Mouse (Mus musculus): ENCODE data around the gene Ptbp1. TPM values are rescaled to one million over a fixed set of nuclear protein-coding genes. Genes with fewer than 3 reads are reported as not detected.
A peak's percentile ranks its signal among the peaks of the same experiment; 100 is the strongest.

The Ptbp1 gene
- polyA plus RNA-seq, 1 experiment from 2014 or later = 373 TPM

- H3K4me3 ChIP-seq (replicated peaks) = peak overlapping the region; percentile 74
- H3K9ac ChIP-seq (replicated peaks) = peak overlapping the region; percentile 94
- peak overlapping the region; percentile 67 for H3K4me2 ChIP-seq
- no peak for ATAC-seq (ENCODE audit: insufficient number of reproducible peaks, insufficient read depth, low FRiP score, low TSS enrichment, low read depth)
- H3K36me3 ChIP-seq = peaks cover 35% of the 10 kb centered on the region
- no peaks in the 10 kb centered on the region for H3K27me3 ChIP-seq
- no peak overlapping the region for H3K27ac ChIP-seq
- peaks cover 25% of the 10 kb centered on the region for H3K4me1 ChIP-seq (replicated peaks)
- 44% methylated on average over 3 of the region's 3 CpGs for WGBS
- no peaks in the 10 kb centered on the region for H3K9me3 ChIP-seq
These were observed 18.6 kb downstream of the Ptbp1 start for GRCm38 (mm10) chr10:79872862-79873261.

GRCm38 (mm10) chr10:79873313-79873712 is 19.1 kb downstream of the Ptbp1 start:
- H3K36me3 ChIP-seq = peaks cover 33% of the 10 kb centered on the region
- 11% methylated on average over 6 of the region's 6 CpGs for WGBS
- ATAC-seq (ENCODE audit: insufficient number of reproducible peaks, insufficient read depth, low FRiP score, low TSS enrichment, low read depth) = no peak
- peaks cover 25% of the 10 kb centered on the region for H3K4me1 ChIP-seq (replicated peaks)
- no peaks in the 10 kb centered on the region for H3K27me3 ChIP-seq
- H3K4me3 ChIP-seq (replicated peaks) = peak overlapping the region; percentile 74
- peak overlapping the region; percentile 90; the same call in 1 of the 2 replicates for H3K27ac ChIP-seq
- H3K9ac ChIP-seq (replicated peaks) = peak overlapping the region; percentile 94
- peak overlapping the region; percentile 67 for H3K4me2 ChIP-seq
- H3K9me3 ChIP-seq = no peaks in the 10 kb centered on the region

DNA sequence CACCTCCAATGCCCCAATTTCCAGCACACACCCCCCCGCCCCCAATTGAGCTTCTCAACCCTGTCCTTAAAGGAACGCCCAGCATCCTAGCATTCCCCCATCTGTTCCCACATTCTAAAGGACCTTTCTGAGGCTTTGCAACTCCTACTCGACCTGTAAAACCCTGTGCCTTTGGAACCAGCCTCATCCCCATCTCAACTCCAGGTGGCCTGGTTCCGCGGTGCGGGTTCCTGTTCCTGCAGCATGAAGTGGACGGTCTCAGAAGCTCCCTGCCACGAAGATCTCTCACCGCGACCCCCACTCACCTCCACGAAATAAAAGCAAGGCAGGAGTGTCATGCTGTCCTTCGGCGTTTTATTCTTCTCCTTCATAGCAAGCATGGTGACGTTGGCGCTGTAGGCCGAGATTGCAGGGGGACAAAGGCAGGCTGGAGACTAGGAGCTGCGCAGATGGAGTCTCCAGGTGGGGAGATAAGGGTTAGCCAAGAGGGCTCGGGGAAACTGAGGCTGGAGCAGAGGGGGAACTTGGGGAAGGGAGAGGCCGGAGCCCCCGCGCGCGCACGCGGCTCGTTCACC is 19.6 kb downstream of the Ptbp1 start:
- Histone ChIP-seq H3K27me3 (no peaks in the 10 kb centered on the region), H3K4me1 (replicated peaks) (peaks cover 25% of the 10 kb centered on the region), H3K9me3 (no peaks in the 10 kb centered on the region), H3K9ac (replicated peaks) (peak overlapping the region; percentile 94), H3K36me3 (peaks cover 30% of the 10 kb centered on the region), H3K4me3 (replicated peaks) (peak overlapping the region; percentile 74), H3K27ac (peak overlapping the region; percentile 90), H3K4me2 (peak overlapping the region; percentile 67)
- no peak for ATAC-seq (ENCODE audit: insufficient number of reproducible peaks, insufficient read depth, low FRiP score, low TSS enrichment, low read depth)
- WGBS = 2% methylated on average over 26 of the region's 26 CpGs

- Histone ChIP-seq H3K4me3 (replicated peaks) (peak within 1 kb of the TSS; percentile 74), H3K9me3 (no peaks in the 10 kb centered on the region), H3K27ac (peak within 1 kb of the TSS; percentile 90), H3K9ac (replicated peaks) (peak within 1 kb of the TSS; percentile 94), H3K4me2 (peak within 1 kb of the TSS; percentile 67), H3K27me3 (no peaks in the 10 kb centered on the region), H3K4me1 (replicated peaks) (peaks cover 25% of the 10 kb centered on the region), H3K36me3 (peaks cover 25% of the 10 kb centered on the region)
- under 1% methylated on average over 47 of the region's 57 CpGs for WGBS
- peak; percentile 82 for ATAC-seq (ENCODE audit: insufficient number of reproducible peaks, insufficient read depth, low FRiP score, low TSS enrichment, low read depth)
These were observed 20.1 kb downstream of the Ptbp1 start, which contains the start of the genes Prtn3 and Plppr3 for GRCm38 (mm10) chr10:79874290-79874862. TSS of gene Prtn3 (plus strand) at chr10:79874476. TSS of gene Plppr3 (minus strand) at chr10:79874634.

DNA sequence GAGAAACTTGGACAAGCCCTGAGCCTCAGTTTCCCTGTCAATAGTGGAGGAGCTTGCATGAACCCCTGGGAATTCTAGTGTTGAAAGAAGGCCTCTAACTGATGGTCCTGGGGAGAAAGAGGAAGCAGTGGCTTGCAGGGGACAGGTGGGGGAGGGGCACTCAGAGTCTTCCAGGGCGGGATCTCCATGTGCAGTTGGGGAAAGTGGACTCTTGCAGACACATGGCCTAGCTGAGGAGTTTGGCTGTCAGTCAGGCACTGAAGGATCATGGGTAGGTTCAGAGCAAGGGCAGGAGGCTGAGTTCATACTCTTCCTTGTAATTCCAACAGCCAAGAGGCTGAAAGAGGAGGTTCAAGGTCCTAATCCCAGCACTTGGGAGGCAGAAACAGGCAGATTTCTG is 22.9 kb downstream of the Ptbp1 start:
- Histone ChIP-seq H3K9me3 (no peaks in the 10 kb centered on the region), H3K9ac (replicated peaks) (no peak overlapping the region), H3K27me3 (peaks cover 18% of the 10 kb centered on the region), H3K4me1 (replicated peaks) (peaks cover 40% of the 10 kb centered on the region), H3K36me3 (no peaks in the 10 kb centered on the region; the same call in 1 of the 2 replicates), H3K4me3 (replicated peaks) (no peak overlapping the region), H3K27ac (no peak overlapping the region), H3K4me2 (no peak overlapping the region)
- WGBS = 47% methylated on average over 1 of the region's 1 CpGs
- no peak for ATAC-seq (ENCODE audit: insufficient number of reproducible peaks, insufficient read depth, low FRiP score, low TSS enrichment, low read depth)

DNA sequence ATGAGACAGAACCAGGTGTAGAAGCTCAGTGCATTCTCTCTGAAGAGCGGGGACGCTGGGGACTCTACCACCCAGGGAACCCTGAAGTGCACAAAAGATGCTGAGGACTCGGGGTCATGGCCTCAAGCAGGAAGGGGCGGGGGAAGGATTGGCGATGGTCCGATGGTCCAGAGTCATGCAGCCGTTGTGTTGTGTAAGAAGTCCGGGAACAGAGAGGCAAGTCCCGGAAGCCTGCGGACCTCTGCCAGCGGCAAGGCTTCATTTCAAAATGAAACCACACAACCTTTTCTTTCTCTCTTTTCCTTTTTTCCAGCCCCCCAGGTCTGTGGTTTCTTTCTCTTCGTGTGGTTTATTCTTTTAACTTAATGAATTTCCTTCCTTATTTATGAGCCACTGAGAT is 23.5 kb downstream of the Ptbp1 start:
- Histone ChIP-seq H3K4me3 (replicated peaks) (no peak overlapping the region), H3K27me3 (peaks cover 24% of the 10 kb centered on the region), H3K36me3 (no peaks in the 10 kb centered on the region), H3K4me2 (no peak overlapping the region), H3K9me3 (no peaks in the 10 kb centered on the region), H3K9ac (replicated peaks) (no peak overlapping the region), H3K4me1 (replicated peaks) (peaks cover 40% of the 10 kb centered on the region), H3K27ac (no peak overlapping the region)
- no peak for ATAC-seq (ENCODE audit: insufficient number of reproducible peaks, insufficient read depth, low FRiP score, low TSS enrichment, low read depth)
- 59% methylated on average over 12 of the region's 12 CpGs for WGBS

- no peaks in the 10 kb centered on the region for H3K36me3 ChIP-seq
- WGBS = 36% methylated on average over 3 of the region's 3 CpGs
- no peak overlapping the region for H3K4me3 ChIP-seq (replicated peaks)
- peaks cover 40% of the 10 kb centered on the region for H3K4me1 ChIP-seq (replicated peaks)
- no peak for ATAC-seq (ENCODE audit: insufficient number of reproducible peaks, insufficient read depth, low FRiP score, low TSS enrichment, low read depth)
- no peaks in the 10 kb centered on the region for H3K9me3 ChIP-seq
- H3K4me2 ChIP-seq = no peak overlapping the region
- H3K27me3 ChIP-seq = peaks cover 39% of the 10 kb centered on the region
- no peak overlapping the region for H3K27ac ChIP-seq
- no peak overlapping the region for H3K9ac ChIP-seq (replicated peaks)
These were observed 25.3 kb downstream of the Ptbp1 start for GRCm38 (mm10) chr10:79879527-79879926.

GRCm38 (mm10) chr10:79880721-79881120 is 26.5 kb downstream of the Ptbp1 start:
- Histone ChIP-seq H3K27me3 (peaks cover 39% of the 10 kb centered on the region), H3K9me3 (no peaks in the 10 kb centered on the region), H3K27ac (no peak overlapping the region), H3K4me2 (0 out of 2 replicates have a peak overlapping the region, but pooled peaks have one; percentile 4), H3K4me1 (replicated peaks) (peaks cover 30% of the 10 kb centered on the region), H3K36me3 (no peaks in the 10 kb centered on the region), H3K4me3 (replicated peaks) (no peak overlapping the region), H3K9ac (replicated peaks) (no peak overlapping the region)
- ATAC-seq (ENCODE audit: insufficient number of reproducible peaks, insufficient read depth, low FRiP score, low TSS enrichment, low read depth) = no peak
- WGBS = 15% methylated on average over 9 of the region's 9 CpGs

- no peaks in the 10 kb centered on the region for H3K9me3 ChIP-seq
- H3K4me3 ChIP-seq (replicated peaks) = peak overlapping the region; percentile 21
- peak overlapping the region; percentile 54 for H3K4me2 ChIP-seq
- no peak for ATAC-seq (ENCODE audit: insufficient number of reproducible peaks, insufficient read depth, low FRiP score, low TSS enrichment, low read depth)
- H3K36me3 ChIP-seq = no peaks in the 10 kb centered on the region
- H3K4me1 ChIP-seq (replicated peaks) = peaks cover 30% of the 10 kb centered on the region
- H3K27ac ChIP-seq = no peak overlapping the region
- H3K9ac ChIP-seq (replicated peaks) = no peak overlapping the region; the same call in 1 of the 2 replicates
- WGBS = 7% methylated on average over 22 of the region's 22 CpGs
- H3K27me3 ChIP-seq = peaks cover 39% of the 10 kb centered on the region
These were observed 27.8 kb downstream of the Ptbp1 start for GRCm38 (mm10) chr10:79881981-79882380.

DNA sequence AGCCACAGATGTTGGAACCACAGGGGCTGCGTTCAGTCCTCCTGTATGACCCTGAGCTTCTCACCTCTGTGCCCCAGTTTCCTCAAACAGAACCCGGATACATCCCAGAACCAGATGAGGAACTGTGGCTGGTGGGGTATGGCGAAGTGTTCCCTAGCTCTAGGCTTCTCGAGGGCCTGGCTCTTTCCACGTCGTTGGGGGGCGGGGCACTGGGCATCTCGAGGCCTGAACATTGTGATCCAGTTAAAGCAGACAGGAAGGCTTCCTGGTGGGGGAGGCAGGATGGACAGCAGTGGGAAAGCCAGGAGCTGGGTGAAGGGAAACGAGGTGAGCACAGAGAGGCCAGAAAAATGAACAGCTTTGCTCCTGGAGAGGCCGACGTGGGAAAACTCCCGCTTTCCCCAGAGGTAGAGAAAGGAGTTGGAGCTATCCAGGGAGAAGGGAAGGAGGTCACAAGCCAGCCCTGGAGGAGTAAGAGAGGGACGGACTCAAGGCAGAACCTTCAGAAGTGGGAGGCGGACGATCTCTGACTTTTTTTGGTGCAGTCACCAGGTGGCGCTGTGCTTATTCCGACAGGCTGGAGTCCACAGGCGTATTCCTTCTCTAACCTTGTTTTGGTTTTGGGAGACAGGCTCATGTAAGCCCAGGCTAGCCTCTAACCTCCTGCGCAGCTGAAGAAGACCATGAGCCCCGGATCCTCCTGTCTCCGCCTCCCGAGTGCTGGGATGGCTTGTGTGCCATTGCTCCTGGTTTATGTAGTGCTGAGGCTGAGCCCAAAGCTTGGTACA is 29.3 kb downstream of the Ptbp1 start:
- H3K36me3 ChIP-seq = no peaks in the 10 kb centered on the region
- peak overlapping the region; percentile 15; the same call in 1 of the 2 replicates for H3K4me2 ChIP-seq
- H3K4me1 ChIP-seq (replicated peaks) = peaks cover 30% of the 10 kb centered on the region
- H3K27ac ChIP-seq = no peak overlapping the region
- H3K4me3 ChIP-seq (replicated peaks) = 0 out of 2 replicates have a peak overlapping the region, but pooled peaks have one; percentile 9
- H3K27me3 ChIP-seq = peaks cover 39% of the 10 kb centered on the region
- no peaks in the 10 kb centered on the region for H3K9me3 ChIP-seq
- ATAC-seq (ENCODE audit: insufficient number of reproducible peaks, insufficient read depth, low FRiP score, low TSS enrichment, low read depth) = no peak
- WGBS = 15% methylated on average over 22 of the region's 22 CpGs
- H3K9ac ChIP-seq (replicated peaks) = 0 out of 2 replicates have a peak overlapping the region, but pooled peaks have one; percentile 34

- Histone ChIP-seq H3K4me2 (no peak overlapping the region), H3K27ac (no peak overlapping the region), H3K27me3 (peaks cover 39% of the 10 kb centered on the region), H3K4me3 (replicated peaks) (no peak overlapping the region), H3K9ac (replicated peaks) (no peak overlapping the region), H3K9me3 (no peaks in the 10 kb centered on the region), H3K36me3 (no peaks in the 10 kb centered on the region), H3K4me1 (replicated peaks) (peaks cover 29% of the 10 kb centered on the region)
- no peak for ATAC-seq (ENCODE audit: insufficient number of reproducible peaks, insufficient read depth, low FRiP score, low TSS enrichment, low read depth)
- 76% methylated on average over 4 of the region's 4 CpGs for WGBS
These were observed 30.2 kb downstream of the Ptbp1 start for GRCm38 (mm10) chr10:79884446-79884845.

Measured in limb, embryonic 12.5 days (tissue).